Mouse (Mus musculus) small intestine, adult 2 months (tissue): ENCODE data around the gene Hhex.

ENCODE experiments used
- CTCF ChIP-seq: fragments of 200-500 bp; IDR thresholded peaks from 2 replicates; pipeline ENCODE4 v1.5.1; 2012; ENCODE audit warnings: low read depth, mild to moderate bottlenecking, control low read depth, inconsistent platforms, low read length, moderate library complexity, mixed read lengths; ENCODE audit not compliant: insufficient replicate concordance, insufficient read length; ENCODE audit errors: extremely low read depth
- POLR2A ChIP-seq: fragments of 200-500 bp; IDR thresholded peaks from 2 replicates; pipeline ENCODE4 v1.6.1; 2012; ENCODE audit warnings: low read depth, mild to moderate bottlenecking, control low read depth, inconsistent platforms, low read length, moderate library complexity

GRCm38 (mm10) chr19:37484787-37485186, 50.2 kb downstream of the Hhex start:
- no peak for TF ChIP-seq POLR2A
- no peak for TF ChIP-seq CTCF
